Mouse (Mus musculus) myocyte (in vitro differentiated cells): ENCODE results near the gene Sowaha. TPM values are rescaled to one million over a fixed set of nuclear protein-coding genes. Genes with fewer than 3 reads are reported as not detected.

Source experiments
- H3K27me3 ChIP-seq: one replicate; pipeline ENCODE4 v1.6.1; 2011; ENCODE audit not compliant: control insufficient read depth, insufficient read depth, insufficient read length
- H3K36me3 ChIP-seq: one replicate; pipeline ENCODE4 v1.6.1; 2011; ENCODE audit not compliant: control insufficient read depth, insufficient read depth
- H3K4me2 ChIP-seq: one replicate; pipeline ENCODE4 v1.6.1; 2011; ENCODE audit warnings: low read depth, control low read depth
- H3K4me3 ChIP-seq: one replicate; pipeline ENCODE4 v1.5.1; 2011; ENCODE audit warnings: mild to moderate bottlenecking, control low read depth, moderate library complexity
- H3K79me2 ChIP-seq: one replicate; pipeline ENCODE4 v1.6.1; 2011; ENCODE audit not compliant: control insufficient read depth, insufficient read depth
- H3ac ChIP-seq: one replicate; pipeline ENCODE4 v1.6.1; 2011; ENCODE audit not compliant: control insufficient read depth, insufficient read length
- CEBPB ChIP-seq: IDR thresholded peaks from 2 replicates; pipeline ENCODE4 v1.6.1; 2011; ENCODE audit warnings: mild to moderate bottlenecking, moderate library complexity; ENCODE audit not compliant: poor library complexity, insufficient read depth, severe bottlenecking
- E2F4 ChIP-seq: IDR thresholded peaks from one replicate; pipeline ENCODE4 v1.6.1; 2011; ENCODE audit warnings: mild to moderate bottlenecking, control low read depth, moderate library complexity; ENCODE audit not compliant: insufficient read depth
- MAX ChIP-seq: IDR thresholded peaks from one replicate; pipeline ENCODE4 v1.6.1; 2011; ENCODE audit warnings: low read depth, mild to moderate bottlenecking, control low read depth
- MYOD1 ChIP-seq, 3 experiments: IDR thresholded peaks; one replicate each; pipeline ENCODE4 v1.6.1; 2011; ENCODE audit warnings: control low read depth in 2 of 3, low read depth in 2 of 3, mild to moderate bottlenecking in 2 of 3, moderate library complexity in 1 of 3; ENCODE audit not compliant: insufficient read length in 2 of 3, control insufficient read depth in 1 of 3
- MYOG ChIP-seq, 3 experiments: IDR thresholded peaks; one replicate each; pipeline ENCODE4 v1.6.1; 2011; ENCODE audit warnings: control low read depth in 2 of 3, low read depth in 2 of 3, mild to moderate bottlenecking in 2 of 3; ENCODE audit not compliant: insufficient read length in 2 of 3, control insufficient read depth in 1 of 3, insufficient read depth in 1 of 3
- POLR2A ChIP-seq: IDR thresholded peaks from one replicate; pipeline ENCODE4 v1.6.1; 2011; ENCODE audit warnings: low read depth, mild to moderate bottlenecking, control low read depth, moderate library complexity; ENCODE audit not compliant: insufficient read length
- POLR2AphosphoS2 ChIP-seq: IDR thresholded peaks from one replicate; pipeline ENCODE4 v1.6.1; 2011; ENCODE audit warnings: low read depth, control low read depth; ENCODE audit not compliant: insufficient read length
- REST ChIP-seq: IDR thresholded peaks from one replicate; pipeline ENCODE4 v1.6.1; 2011; ENCODE audit warnings: mild to moderate bottlenecking, control low read depth, moderate library complexity; ENCODE audit not compliant: insufficient read depth, insufficient read length
- SRF ChIP-seq: IDR thresholded peaks from one replicate; pipeline ENCODE4 v1.6.1; 2011; ENCODE audit warnings: low read depth; ENCODE audit not compliant: control insufficient read depth, insufficient read length
- TCF12 ChIP-seq: IDR thresholded peaks from one replicate; pipeline ENCODE4 v1.6.1; 2011; ENCODE audit warnings: mild to moderate bottlenecking, control low read depth; ENCODE audit not compliant: poor library complexity, insufficient read depth, severe bottlenecking
- TCF3 ChIP-seq: IDR thresholded peaks from one replicate; pipeline ENCODE4 v1.6.1; 2011; ENCODE audit warnings: low read depth, control low read depth; ENCODE audit not compliant: insufficient read length
- USF1 ChIP-seq: IDR thresholded peaks from one replicate; pipeline ENCODE4 v1.6.1; 2011; ENCODE audit warnings: low read depth, mild to moderate bottlenecking, control low read depth, moderate library complexity
- polyA plus RNA-seq: library from polyadenylated mRNA; unstranded; fragments of >200 nt; fragmentation: generic; extraction: Trizol; gene quantifications from one replicate; pipeline ENCODE4 v1.2.1, GENCODE M21; 2012; ENCODE audit warnings: missing spikeins

The Sowaha gene
- polyA plus RNA-seq, 1 experiment: not detected

GRCm38 (mm10) chr11:53443861-53444260 lies 36.2 kb downstream of the Sowaha start:
- H3K27me3 ChIP-seq: no peaks in the 10 kb centered on the region
- peak overlapping the region; percentile 16 for H3K4me2 ChIP-seq
- H3K36me3 ChIP-seq: no peaks in the 10 kb centered on the region
- H3K4me3 ChIP-seq: no peak overlapping the region
- TF ChIP-seq CEBPB (no peak), POLR2A (no peak), TCF3 (no peak), POLR2AphosphoS2 (no peak), MYOG (IDR thresholded peaks at IDR 0.05; ENCODE audit: control insufficient read depth in 1 of 3, insufficient read depth in 1 of 3, insufficient read length in 2 of 3, low read depth in 2 of 3) (no peak), USF1 (no peak), MAX (no peak), MYOD1 (IDR thresholded peaks at IDR 0.05; ENCODE audit: control insufficient read depth in 1 of 3, insufficient read length in 2 of 3, low read depth in 2 of 3) (no peak), SRF (no peak), TCF12 (no peak), E2F4 (no peak), REST (no peak)
- H3K79me2 ChIP-seq: no peaks in the 10 kb centered on the region
- H3ac ChIP-seq: no peak overlapping the region

DNA sequence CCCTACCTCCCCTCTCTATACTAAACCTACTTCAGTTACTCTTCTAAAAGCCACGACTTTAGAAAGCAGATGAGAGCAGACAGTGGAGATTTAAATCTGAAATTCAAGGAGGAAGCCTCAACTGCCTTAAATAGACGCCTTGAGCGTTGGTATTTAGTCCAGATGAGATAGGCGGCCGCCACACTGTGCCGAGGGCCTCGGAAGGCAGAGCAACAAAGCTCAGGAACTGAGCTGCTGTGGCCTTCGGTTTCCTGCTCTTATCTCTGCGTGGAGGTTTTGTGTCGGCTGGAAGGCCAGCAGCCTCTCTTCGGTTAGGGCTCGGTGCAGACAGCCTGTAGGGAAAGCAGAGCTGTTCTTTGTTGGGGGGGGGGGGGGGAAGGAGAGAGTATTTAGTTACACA lies 38.2 kb downstream of the Sowaha start:
- Histone ChIP-seq H3K4me2 (no peak overlapping the region), H3K4me3 (no peak overlapping the region)

DNA sequence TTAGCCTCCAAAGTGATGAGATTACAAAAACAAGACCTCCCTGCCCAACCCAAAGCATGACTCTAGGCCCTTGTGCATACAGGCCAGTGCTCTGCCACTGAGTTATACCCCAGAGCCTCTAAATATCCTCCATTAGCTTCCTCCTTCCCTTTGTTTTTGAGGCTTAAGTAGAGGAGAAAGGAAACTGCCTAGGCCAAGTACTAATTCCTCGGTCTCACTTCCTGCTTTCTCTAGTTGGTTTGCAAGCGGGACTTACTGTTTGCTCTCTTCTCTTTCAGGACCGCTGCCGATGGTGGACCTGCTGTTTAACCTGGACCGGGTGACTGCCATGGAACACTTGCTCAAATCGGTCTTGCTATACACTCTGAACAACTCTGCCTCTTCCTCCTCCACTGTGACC lies 43.7 kb downstream of the Sowaha start:
- Histone ChIP-seq H3K79me2 (no peaks in the 10 kb centered on the region), H3ac (no peak overlapping the region), H3K4me3 (no peak overlapping the region), H3K4me2 (no peak overlapping the region), H3K36me3 (no peaks in the 10 kb centered on the region), H3K27me3 (peaks cover 13% of the 10 kb centered on the region)
- TF ChIP-seq TCF3: no peak
- no peak for TF ChIP-seq MAX
- TF ChIP-seq TCF12: no peak
- TF ChIP-seq SRF: no peak
- TF ChIP-seq MYOD1 (IDR thresholded peaks at IDR 0.05; ENCODE audit: control insufficient read depth in 1 of 3, insufficient read length in 2 of 3, low read depth in 2 of 3): no peak
- no peak for TF ChIP-seq REST
- TF ChIP-seq E2F4: no peak
- no peak for TF ChIP-seq POLR2A
- no peak for TF ChIP-seq MYOG (IDR thresholded peaks at IDR 0.05; ENCODE audit: control insufficient read depth in 1 of 3, insufficient read depth in 1 of 3, insufficient read length in 2 of 3, low read depth in 2 of 3)
- TF ChIP-seq USF1: no peak
- no peak for TF ChIP-seq POLR2AphosphoS2
- TF ChIP-seq CEBPB: no peak

More for the DNA sequence above, 38.2 kb downstream of the Sowaha start:
- H3ac ChIP-seq: no peak overlapping the region
- no peaks in the 10 kb centered on the region for H3K79me2 ChIP-seq
- no peaks in the 10 kb centered on the region for H3K36me3 ChIP-seq
- TF ChIP-seq MYOG (IDR thresholded peaks at IDR 0.05; ENCODE audit: control insufficient read depth in 1 of 3, insufficient read depth in 1 of 3, insufficient read length in 2 of 3, low read depth in 2 of 3): no peak
- no peak for TF ChIP-seq TCF12
- no peak for TF ChIP-seq E2F4
- TF ChIP-seq MAX: no peak
- no peak for TF ChIP-seq USF1
- no peak for TF ChIP-seq POLR2A
- TF ChIP-seq POLR2AphosphoS2: no peak
- no peak for TF ChIP-seq TCF3
- no peak for TF ChIP-seq REST
- no peak for TF ChIP-seq CEBPB
- TF ChIP-seq MYOD1 (IDR thresholded peaks at IDR 0.05; ENCODE audit: control insufficient read depth in 1 of 3, insufficient read length in 2 of 3, low read depth in 2 of 3): no peak
- no peak for TF ChIP-seq SRF
- peaks cover 6% of the 10 kb centered on the region for H3K27me3 ChIP-seq

DNA sequence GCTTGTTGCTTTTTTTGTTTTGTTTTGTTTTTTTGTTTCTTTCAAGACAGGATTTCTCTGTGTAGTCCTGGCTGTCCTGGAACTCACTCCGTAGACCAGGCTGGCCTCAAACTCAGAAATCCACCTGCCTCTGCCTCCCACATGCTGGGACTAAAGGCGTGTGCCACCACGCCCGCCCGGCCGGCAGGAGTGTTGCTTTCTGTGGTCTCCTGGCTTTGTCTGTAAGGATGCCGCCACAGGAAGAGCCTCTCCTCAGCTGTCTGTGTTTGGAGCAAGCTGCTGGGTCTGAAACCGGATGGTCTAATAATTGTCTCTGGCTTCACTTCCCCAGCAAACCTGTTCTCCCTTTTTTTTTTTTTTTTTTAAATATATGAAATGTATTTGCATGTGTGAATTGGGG lies 44.6 kb downstream of the Sowaha start:
- no peaks in the 10 kb centered on the region for H3K36me3 ChIP-seq
- H3K4me3 ChIP-seq: no peak overlapping the region
- TF ChIP-seq CEBPB: no peak
- TF ChIP-seq USF1: no peak
- no peak for TF ChIP-seq POLR2A
- no peak for TF ChIP-seq MAX
- no peak for TF ChIP-seq MYOG (IDR thresholded peaks at IDR 0.05; ENCODE audit: control insufficient read depth in 1 of 3, insufficient read depth in 1 of 3, insufficient read length in 2 of 3, low read depth in 2 of 3)
- no peak for TF ChIP-seq REST
- no peak for TF ChIP-seq E2F4
- no peak for TF ChIP-seq MYOD1 (IDR thresholded peaks at IDR 0.05; ENCODE audit: control insufficient read depth in 1 of 3, insufficient read length in 2 of 3, low read depth in 2 of 3)
- H3K27me3 ChIP-seq: peaks cover 13% of the 10 kb centered on the region
- no peak overlapping the region for H3ac ChIP-seq
- H3K79me2 ChIP-seq: peaks cover under 1% of the 10 kb centered on the region
- H3K4me2 ChIP-seq: no peak overlapping the region

DNA sequence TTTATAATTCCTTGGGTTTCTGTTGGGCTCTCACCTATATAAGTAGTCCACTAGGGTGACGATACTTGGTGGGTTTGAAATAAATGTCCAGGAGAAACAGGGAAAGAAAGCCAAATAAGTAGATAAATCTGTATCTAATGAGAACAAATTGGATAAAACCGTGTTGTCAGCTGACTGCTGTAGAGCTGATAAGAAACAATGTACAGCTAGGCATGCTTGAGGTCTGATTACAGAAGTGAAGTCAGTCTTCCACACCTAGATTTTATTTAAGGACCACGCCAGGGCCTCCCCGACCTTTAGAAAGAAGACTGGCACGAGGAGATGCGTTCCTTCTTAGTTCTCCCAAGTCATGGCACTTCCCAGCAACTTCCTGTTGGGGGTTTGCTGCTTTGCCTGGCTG lies 47.0 kb downstream of the Sowaha start:
- Histone ChIP-seq H3K36me3 (peaks cover 9% of the 10 kb centered on the region), H3K79me2 (peaks cover 19% of the 10 kb centered on the region), H3K4me3 (no peak overlapping the region), H3K4me2 (no peak overlapping the region), H3ac (no peak overlapping the region), H3K27me3 (peaks cover 13% of the 10 kb centered on the region)
- TF ChIP-seq TCF3 (no peak), POLR2AphosphoS2 (no peak), E2F4 (no peak), MAX (no peak), USF1 (no peak), CEBPB (no peak), SRF (no peak), MYOG (IDR thresholded peaks at IDR 0.05; ENCODE audit: control insufficient read depth in 1 of 3, insufficient read depth in 1 of 3, insufficient read length in 2 of 3, low read depth in 2 of 3) (no peak), REST (no peak), POLR2A (no peak), TCF12 (no peak), MYOD1 (IDR thresholded peaks at IDR 0.05; ENCODE audit: control insufficient read depth in 1 of 3, insufficient read length in 2 of 3, low read depth in 2 of 3) (no peak)
